Mouse (Mus musculus) testis, postnatal 14 days (tissue): ENCODE measurements around the gene Atrnl1.
A peak's percentile ranks its signal among the peaks of the same experiment; 100 is the strongest.

Experiments
- DNase-seq: peaks from one replicate; pipeline ENCODE4 v3.0.0; 2021; ENCODE audit warnings: low spot score

Atrnl1 gene

DNA sequence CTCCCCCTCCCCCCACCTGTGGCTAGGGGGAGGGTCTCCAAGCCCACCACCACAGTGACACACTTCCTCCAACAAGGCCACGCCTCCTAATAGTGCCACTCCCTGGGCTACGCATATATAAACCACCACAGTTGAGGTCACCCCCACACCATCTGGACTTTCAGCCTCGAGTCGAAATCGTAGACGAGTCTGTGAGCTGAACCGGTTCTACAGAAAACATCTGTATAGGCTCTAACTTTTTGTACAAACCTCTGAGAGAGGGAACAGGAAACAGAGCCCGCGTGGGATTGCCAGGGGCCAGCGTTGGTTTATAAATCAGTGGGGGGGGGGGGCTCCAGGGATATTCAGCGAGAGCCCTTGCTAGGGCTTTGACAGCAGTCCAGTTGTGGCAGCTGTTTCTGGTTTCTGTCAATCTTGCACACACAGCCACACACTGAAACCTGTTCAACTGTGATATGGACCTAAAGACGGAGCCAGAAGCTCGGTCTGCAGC, 508.9 kb downstream of the Atrnl1 start:
- no peak for DNase-seq

- no peak for DNase-seq
Measured at GRCm38 (mm10) chr19:58120661-58121060, 509.8 kb downstream of the Atrnl1 start.

DNA sequence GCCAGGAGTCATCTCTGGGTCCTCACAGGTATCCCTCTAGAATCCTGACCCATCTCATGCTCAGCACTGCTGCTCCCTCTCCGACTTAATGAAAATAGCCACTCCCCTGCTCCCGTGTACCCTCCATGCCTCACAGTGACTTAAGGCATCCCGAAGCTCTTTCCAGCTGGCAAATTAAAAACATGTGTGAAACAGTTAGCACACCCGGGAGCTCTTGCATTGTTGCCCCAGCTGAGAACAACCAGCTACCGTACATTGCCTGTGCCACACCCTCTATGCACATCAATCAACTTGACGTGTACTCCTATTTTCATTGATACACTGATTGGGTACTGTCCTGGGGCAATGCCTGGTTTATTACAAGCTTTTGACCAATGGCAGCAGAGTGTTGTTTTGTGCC, 510.8 kb downstream of the Atrnl1 start:
- DNase-seq = no peak

DNA sequence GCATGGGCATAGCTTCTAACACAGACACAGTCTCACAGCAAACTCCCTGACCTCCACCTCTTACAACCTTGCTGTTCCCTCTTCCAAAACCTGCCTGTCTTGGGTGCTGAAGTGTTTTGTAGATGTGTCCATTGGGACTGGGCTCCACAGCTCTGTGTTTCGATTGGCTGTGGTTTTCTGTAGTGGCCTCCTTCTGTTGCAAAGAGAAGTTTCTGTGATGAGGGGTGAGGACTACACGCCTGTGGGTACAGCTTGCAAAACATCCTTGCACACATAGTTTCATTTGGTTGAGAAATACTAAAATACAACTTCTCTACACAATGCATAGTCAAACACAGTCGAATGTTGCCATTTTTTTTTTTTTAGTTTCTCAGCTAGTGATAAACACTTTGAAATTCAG, 512.8 kb downstream of the Atrnl1 start:
- no peak for DNase-seq

DNA sequence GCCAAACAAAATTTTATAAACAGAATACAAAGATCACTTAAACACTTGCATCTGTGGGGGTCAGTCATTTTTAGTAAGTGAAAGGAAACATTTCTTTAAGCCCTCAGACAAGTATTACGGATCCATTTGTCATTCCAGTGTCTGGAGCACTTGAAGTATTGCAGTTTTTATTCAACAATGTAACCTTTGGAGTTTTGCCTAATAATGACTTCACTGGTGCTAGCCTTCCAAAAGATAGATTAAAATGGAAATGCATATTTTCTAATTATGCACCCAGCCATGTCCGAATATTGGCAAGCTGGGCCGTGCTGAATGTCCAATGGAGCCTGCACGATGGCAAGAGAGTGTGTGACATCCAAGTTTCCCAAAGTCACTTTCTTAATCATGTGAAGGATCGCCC, 513.7 kb downstream of the Atrnl1 start:
- DNase-seq = no peak

- DNase-seq = no peak
Measured at GRCm38 (mm10) chr19:58125010-58125409, 514.2 kb downstream of the Atrnl1 start.

- DNase-seq = no peak
Measured at GRCm38 (mm10) chr19:58131896-58132295, 521.1 kb downstream of the Atrnl1 start.

DNA sequence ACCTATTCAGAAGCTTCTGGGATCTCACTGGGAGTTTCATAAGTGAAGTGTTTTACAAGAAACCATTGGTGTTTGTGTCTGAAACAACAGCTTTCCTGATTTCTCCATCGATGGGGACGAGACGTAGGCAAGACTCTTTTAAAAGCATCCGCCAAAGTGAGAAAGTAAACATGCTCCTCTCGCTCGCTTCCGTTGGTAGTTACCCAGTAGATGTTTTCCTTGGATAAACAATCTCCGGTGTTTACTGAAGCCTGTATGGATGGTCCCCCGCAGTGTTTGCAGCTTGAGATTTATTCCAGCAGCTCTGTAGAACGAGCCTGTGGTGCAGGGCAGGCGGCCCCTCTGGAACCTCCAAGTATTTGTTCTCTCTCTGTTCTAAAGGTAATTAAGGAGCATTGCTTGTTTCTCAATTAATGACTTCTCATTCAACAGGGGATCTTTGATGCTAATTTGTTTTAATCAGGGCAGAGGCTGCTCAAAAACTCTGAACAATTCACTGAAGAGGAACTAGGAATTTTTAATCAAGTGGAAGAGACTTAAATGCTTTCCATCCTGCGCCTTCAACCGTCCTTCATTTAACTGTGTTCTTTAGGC, 529.5 kb downstream of the Atrnl1 start:
- DNase-seq = no peak

GRCm38 (mm10) chr19:58143853-58144454, 533.1 kb downstream of the Atrnl1 start:
- DNase-seq = no peak

- no peak for DNase-seq
Measured at GRCm38 (mm10) chr19:58145521-58145920, 534.7 kb downstream of the Atrnl1 start.

- DNase-seq = no peak
Measured at GRCm38 (mm10) chr19:58151257-58151656, 540.4 kb downstream of the Atrnl1 start.

DNA sequence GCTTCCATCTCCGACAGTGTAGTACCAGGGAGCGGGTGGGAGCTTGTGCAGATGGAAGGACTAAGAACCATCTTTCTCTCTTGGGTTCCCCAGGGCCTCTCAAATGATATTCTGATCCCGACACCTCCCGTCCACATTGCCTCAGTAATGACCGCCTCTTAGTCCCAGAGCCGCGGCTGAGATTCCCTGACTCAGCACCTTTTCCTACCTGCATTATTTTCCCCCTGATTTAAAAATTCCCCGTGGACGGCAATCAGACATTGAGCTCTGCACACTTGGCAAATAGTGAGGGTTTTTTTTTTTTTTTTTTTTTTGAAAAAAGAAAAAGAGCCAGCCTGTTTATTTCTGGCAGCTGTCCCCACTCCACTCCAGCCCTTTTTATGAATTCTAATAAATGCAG, 550.7 kb downstream of the Atrnl1 start:
- no peak for DNase-seq

DNA sequence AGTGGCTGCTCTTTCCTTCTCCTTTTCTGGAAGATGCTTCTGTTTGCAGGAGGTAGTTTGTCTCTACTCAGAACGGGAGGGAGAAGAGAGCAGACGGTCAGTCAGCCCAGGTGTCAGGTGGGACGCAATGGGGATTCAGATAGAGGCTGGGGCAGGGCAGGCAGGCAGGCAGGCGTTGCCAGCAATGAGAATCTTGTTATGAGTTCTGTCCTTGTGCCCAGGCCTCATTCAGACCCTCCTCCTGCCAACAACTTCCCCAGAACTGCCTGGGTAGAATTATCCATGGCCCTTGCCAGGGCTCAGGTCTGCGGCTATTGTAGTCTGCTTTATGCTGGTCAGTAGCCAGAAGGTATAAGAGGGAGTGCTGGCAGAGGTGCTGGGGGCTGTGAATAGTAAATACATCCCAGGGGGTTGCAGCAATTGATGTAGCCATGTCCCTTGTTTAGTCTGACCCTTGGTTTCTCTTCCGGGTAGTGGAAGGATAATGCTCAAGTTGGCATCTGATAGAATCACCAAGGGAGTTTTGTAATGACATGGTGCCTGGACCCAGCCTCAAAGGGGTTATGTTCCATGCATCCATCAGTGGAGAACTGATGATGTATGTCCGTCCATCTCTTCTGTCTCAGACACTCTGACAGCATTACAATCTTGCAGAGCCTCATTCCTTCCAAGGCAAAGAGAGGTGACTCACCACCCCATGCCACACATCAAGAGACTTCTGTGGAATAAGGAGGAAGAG, 554.2 kb downstream of the Atrnl1 start:
- DNase-seq = no peak

GRCm38 (mm10) chr19:58165635-58166015, 554.8 kb downstream of the Atrnl1 start:
- DNase-seq = no peak

DNA sequence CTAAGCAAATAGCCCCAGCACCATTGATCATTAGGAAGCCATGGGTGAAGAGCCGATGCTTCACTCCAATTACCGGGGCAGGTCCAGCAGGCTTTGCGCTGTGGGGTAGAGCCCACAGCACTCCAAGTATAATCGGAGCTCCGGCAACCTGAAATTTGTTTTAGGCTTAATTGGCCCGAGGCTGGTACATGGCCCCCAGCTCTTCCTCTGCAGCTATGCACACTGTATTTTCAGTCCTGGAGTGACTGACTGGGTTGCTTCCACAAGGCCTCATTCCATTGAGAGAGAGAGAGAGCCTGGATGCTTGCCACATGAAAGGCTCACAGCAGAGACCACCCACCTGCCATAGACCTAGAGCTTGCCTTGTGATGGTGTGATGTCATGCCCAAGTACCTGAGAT, 555.3 kb downstream of the Atrnl1 start:
- no peak for DNase-seq

DNA sequence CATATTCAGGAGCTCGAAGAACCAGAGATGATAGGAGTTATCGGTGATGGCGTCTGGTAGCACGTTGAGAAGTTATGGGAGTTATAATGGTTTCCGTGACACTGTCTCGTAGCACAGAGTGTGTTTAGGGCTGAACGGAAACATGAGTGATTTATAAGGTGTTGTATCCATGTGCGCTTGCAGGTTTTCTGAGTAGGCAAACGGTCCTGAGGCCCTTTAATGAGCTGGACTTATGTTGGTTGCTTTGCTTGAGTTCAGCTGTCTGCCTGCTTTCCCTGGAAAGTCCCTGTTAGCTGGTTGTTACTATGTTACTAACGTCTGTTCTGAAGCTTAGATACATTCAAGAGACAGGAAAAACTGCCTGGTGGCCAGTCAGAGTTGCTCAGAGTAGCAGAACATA, 567.6 kb downstream of the Atrnl1 start:
- peak; percentile 38 for DNase-seq

- no peak for DNase-seq
Measured at GRCm38 (mm10) chr19:58180773-58181172, 569.9 kb downstream of the Atrnl1 start.
